Mouse (Mus musculus) forebrain, postnatal 0 days (tissue): Measurements from ENCODE around the gene Map3k6. TPM values are rescaled to one million over a fixed set of nuclear protein-coding genes. Genes with fewer than 3 reads are reported as not detected.

Experiments used
- ATAC-seq: fragments of 200-750 bp; cut with Nextera tagmentation; 2 replicates; pipeline ENCODE4 v1.8.0; 2017; ENCODE audit warnings: mild to moderate bottlenecking, moderate library complexity
- DNase-seq: peaks from one replicate; pipeline ENCODE4 v3.0.0-alpha.2; 2015
- H3K27ac ChIP-seq: fragments of 300-500 bp; sonication (generic); 2 replicates; pipeline ENCODE4 v1.5.1; 2014; ENCODE audit warnings: low read depth, mild to moderate bottlenecking, antibody characterized with exemption, low read length, moderate library complexity, mixed read lengths
- H3K27me3 ChIP-seq: fragments of 300-500 bp; sonication (generic); 2 replicates; pipeline ENCODE4 v1.6.1; 2014; ENCODE audit warnings: mild to moderate bottlenecking, low read length, mixed read lengths; ENCODE audit not compliant: insufficient read depth
- H3K36me3 ChIP-seq: fragments of 300-500 bp; sonication (generic); 2 replicates; pipeline ENCODE4 v1.6.1; 2014; ENCODE audit warnings: mild to moderate bottlenecking, moderate library complexity; ENCODE audit not compliant: insufficient read depth
- H3K4me1 ChIP-seq: fragments of 300-500 bp; sonication (generic); 2 replicates; pipeline ENCODE4 v1.6.1; 2014; ENCODE audit warnings: antibody characterized with exemption; ENCODE audit not compliant: insufficient read depth
- H3K4me2 ChIP-seq: fragments of 300-500 bp; sonication (generic); 2 replicates; pipeline ENCODE4 v1.6.1; 2014; ENCODE audit warnings: low read depth, mild to moderate bottlenecking, moderate library complexity
- H3K4me3 ChIP-seq: fragments of 300-500 bp; sonication (generic); 2 replicates; pipeline ENCODE4 v1.5.1; 2014; ENCODE audit warnings: low read depth, low read length, mixed read lengths
- H3K9ac ChIP-seq: fragments of 300-500 bp; sonication (generic); 2 replicates; pipeline ENCODE4 v1.6.1; 2014; ENCODE audit warnings: mild to moderate bottlenecking
- H3K9me3 ChIP-seq: fragments of 300-500 bp; sonication (generic); 2 replicates; pipeline ENCODE4 v1.6.1; 2016; ENCODE audit warnings: low read length
- CTCF ChIP-seq: sonication (generic); IDR thresholded peaks from 2 replicates; pipeline ENCODE4 v1.5.1; 2016; ENCODE audit warnings: antibody characterized with exemption, control low read depth, low read depth
- WGBS: fragments of 180-500 bp; shearing (Covaris S2); extraction: QIAGEN DNeasy Blood & Tissue Kit; methylation state at CpG from one replicate; pipeline ENCODE4 v1.1.7; 2014; 5-methylcytosine and 5-hydroxymethylcytosine counted together
- polyA plus RNA-seq: library from polyadenylated mRNA; unstranded; fragments of >200 nt; fragmentation: Nextera tagmentation; extraction: Ambion mirVana; gene quantifications from 2 replicates; pipeline ENCODE4 v1.2.1, GENCODE M21; 2015
- total RNA-seq: library from RNA; depleted of rRNA; stranded (reverse); fragments of >200 nt; gene quantifications from 2 replicates; pipeline ENCODE4 v1.2.3, GENCODE M21; 2014

Gene Map3k6
- total and polyA plus RNA-seq, 2 experiments from 2014 or later, result 4.3 to 7.2 TPM

- H3K9me3 ChIP-seq, result no peaks in the 10 kb centered on the region
- H3K27ac ChIP-seq, result no peak overlapping the region
- no peak for TF ChIP-seq CTCF
- H3K9ac ChIP-seq, result no peak overlapping the region
- no peak for ATAC-seq
- no peak overlapping the region for H3K4me2 ChIP-seq
- no peak overlapping the region for H3K4me3 ChIP-seq
- no peaks in the 10 kb centered on the region for H3K27me3 ChIP-seq
- WGBS, result 74% methylated on average over 8 of the region's 8 CpGs
- no peaks in the 10 kb centered on the region for H3K36me3 ChIP-seq
- no peaks in the 10 kb centered on the region for H3K4me1 ChIP-seq
- DNase-seq, result no peak
Measured at GRCm38 (mm10) chr4:133227636-133228035, 13.0 kb upstream of the Map3k6 start.

- Histone ChIP-seq H3K27me3 (no peaks in the 10 kb centered on the region), H3K9me3 (no peaks in the 10 kb centered on the region), H3K27ac (no peak overlapping the region), H3K4me1 (no peaks in the 10 kb centered on the region), H3K4me2 (no peak overlapping the region), H3K36me3 (no peaks in the 10 kb centered on the region), H3K4me3 (no peak overlapping the region), H3K9ac (no peak overlapping the region)
- TF ChIP-seq CTCF, result no peak
- WGBS, result 67% methylated on average over 8 of the region's 8 CpGs
- no peak for DNase-seq
- no peak for ATAC-seq
Measured at GRCm38 (mm10) chr4:133229582-133229981, 11.0 kb upstream of the Map3k6 start.

GRCm38 (mm10) chr4:133233285-133233976, 7.2 kb upstream of the Map3k6 start:
- DNase-seq (no peak), ATAC-seq (no peak)
- no peak overlapping the region for H3K9ac ChIP-seq
- WGBS, result 30% methylated on average over 10 of the region's 10 CpGs
- H3K36me3 ChIP-seq, result no peaks in the 10 kb centered on the region
- H3K4me3 ChIP-seq, result no peak overlapping the region
- peak; percentile 26 for TF ChIP-seq CTCF
- H3K27me3 ChIP-seq, result no peaks in the 10 kb centered on the region
- H3K4me2 ChIP-seq, result no peak overlapping the region
- H3K27ac ChIP-seq, result no peak overlapping the region
- H3K4me1 ChIP-seq, result no peaks in the 10 kb centered on the region
- no peaks in the 10 kb centered on the region for H3K9me3 ChIP-seq

GRCm38 (mm10) chr4:133234771-133235170, 5.8 kb upstream of the Map3k6 start:
- WGBS, result 57% methylated on average over 5 of the region's 5 CpGs
- no peaks in the 10 kb centered on the region for H3K4me1 ChIP-seq
- no peak overlapping the region for H3K27ac ChIP-seq
- no peak overlapping the region for H3K4me3 ChIP-seq
- no peak overlapping the region for H3K4me2 ChIP-seq
- H3K9me3 ChIP-seq, result no peaks in the 10 kb centered on the region
- no peaks in the 10 kb centered on the region for H3K27me3 ChIP-seq
- no peak for TF ChIP-seq CTCF
- no peaks in the 10 kb centered on the region for H3K36me3 ChIP-seq
- DNase-seq (no peak), ATAC-seq (no peak)
- no peak overlapping the region for H3K9ac ChIP-seq

GRCm38 (mm10) chr4:133235415-133235814, 5.2 kb upstream of the Map3k6 start:
- WGBS, result 82% methylated on average over 5 of the region's 5 CpGs
- no peak overlapping the region for H3K9ac ChIP-seq

GRCm38 (mm10) chr4:133237911-133238310, 2.7 kb upstream of the Map3k6 start:
- Histone ChIP-seq H3K4me2 (no peak overlapping the region), H3K4me3 (no peak overlapping the region), H3K4me1 (no peaks in the 10 kb centered on the region), H3K9me3 (no peaks in the 10 kb centered on the region), H3K36me3 (no peaks in the 10 kb centered on the region), H3K27ac (no peak overlapping the region), H3K27me3 (peaks cover 21% of the 10 kb centered on the region), H3K9ac (no peak overlapping the region)
- ATAC-seq (no peak), DNase-seq (no peak)
- TF ChIP-seq CTCF, result no peak
- 86% methylated on average over 4 of the region's 4 CpGs for WGBS

More at GRCm38 (mm10) chr4:133235415-133235814, 5.2 kb upstream of the Map3k6 start:
- Histone ChIP-seq H3K9me3 (no peaks in the 10 kb centered on the region), H3K4me2 (no peak overlapping the region), H3K36me3 (no peaks in the 10 kb centered on the region), H3K4me3 (no peak overlapping the region), H3K4me1 (no peaks in the 10 kb centered on the region), H3K27ac (no peak overlapping the region), H3K27me3 (0 out of 2 replicates have a peak, but pooled peaks cover 2% of the 10 kb centered on the region)
- no peak for ATAC-seq
- no peak for DNase-seq
- TF ChIP-seq CTCF, result no peak

- Histone ChIP-seq H3K27ac (no peak overlapping the region; the same call in 1 of the 2 replicates), H3K4me2 (peak overlapping the region; percentile 77), H3K27me3 (peaks cover 28% of the 10 kb centered on the region), H3K4me3 (peak overlapping the region; percentile 44), H3K36me3 (no peaks in the 10 kb centered on the region), H3K9ac (peak overlapping the region; percentile 52), H3K9me3 (no peaks in the 10 kb centered on the region), H3K4me1 (no peaks in the 10 kb centered on the region)
- TF ChIP-seq CTCF, result 0 out of 2 replicates have a peak, but pooled peaks have one; percentile 31
- WGBS, result under 1% methylated on average over 75 of the region's 78 CpGs
- ATAC-seq, result peak; percentile 95
- DNase-seq, result peak; percentile 85
Measured at GRCm38 (mm10) chr4:133240934-133241908, 603 bp downstream of the Map3k6 start.
